Mouse (Mus musculus) Muller cell, postnatal 12 days (primary cell): ENCODE results near the gene Atraid.
A peak's percentile ranks its signal among the peaks of the same experiment; 100 is the strongest.

Experiments used
- DNase-seq: peaks from one replicate; pipeline ENCODE4 v3.0.0-alpha.2; 2015; ENCODE audit errors: inconsistent ontology term

Gene Atraid

GRCm38 (mm10) chr5:31094799-31095691 is 46.9 kb downstream of the Atraid start:
- DNase-seq = peak; percentile 83

DNA sequence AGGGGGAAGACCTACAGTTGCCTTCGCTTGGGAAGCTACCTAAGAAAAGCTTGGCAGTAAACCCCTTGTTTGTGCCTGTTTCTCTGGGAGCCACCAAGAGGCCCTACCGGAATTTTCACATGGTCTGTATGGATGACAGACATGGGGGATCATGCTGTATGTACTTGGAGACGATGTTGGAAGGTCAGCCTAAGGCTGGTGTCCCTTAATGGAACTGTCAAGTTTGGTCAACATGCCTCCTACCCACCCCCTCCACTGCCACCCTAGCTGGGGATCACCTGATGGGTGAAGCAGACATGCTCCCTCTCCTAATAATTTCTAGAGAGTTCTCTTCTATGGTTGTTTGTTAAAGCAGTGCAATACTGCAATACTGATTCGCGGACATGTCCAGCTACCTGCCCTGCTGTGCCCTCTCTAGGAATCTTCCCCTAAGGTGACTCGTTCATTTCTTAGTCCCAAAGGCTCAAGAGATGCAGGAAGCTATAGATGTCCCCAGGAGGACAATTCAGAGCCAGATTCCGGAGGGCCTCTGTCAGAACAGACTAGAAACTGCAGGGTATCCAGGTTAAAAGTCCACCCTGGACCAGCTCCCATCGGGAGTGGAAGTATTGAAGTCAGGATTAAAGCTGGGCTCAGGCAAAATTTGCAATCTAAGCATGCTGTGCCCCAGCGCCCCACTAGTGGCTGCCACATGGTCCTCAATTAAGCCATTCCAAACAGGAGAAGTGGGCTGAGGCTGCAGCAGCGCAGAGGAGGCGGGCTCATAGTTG is 47.8 kb downstream of the Atraid start:
- no peak for DNase-seq
